Mouse (Mus musculus) liver, embryonic 14.5 days (tissue): ENCODE measurements around the gene Kank2. TPM values are rescaled to one million over a fixed set of nuclear protein-coding genes. Genes with fewer than 3 reads are reported as not detected.

Source experiments
- ATAC-seq: fragments of 200-750 bp; cut with Nextera tagmentation; 2 replicates; pipeline ENCODE4 v1.8.0; 2017; ENCODE audit warnings: moderate number of reproducible peaks, mild to moderate bottlenecking, moderate library complexity; ENCODE audit not compliant: insufficient read depth
- DNase-seq, 3 experiments: peaks; one replicate each; pipeline ENCODE4 v3.0.0-alpha.2; 2012 to 2013; ENCODE audit warnings: low read depth in 3 of 3, low spot score in 3 of 3
- H3K27ac ChIP-seq: fragments of 300-500 bp; sonication (generic); 2 replicates; pipeline ENCODE4 v1.5.1; 2014; ENCODE audit warnings: moderate library complexity, mild to moderate bottlenecking, control low read depth, inconsistent platforms
- H3K27me3 ChIP-seq: fragments of 300-500 bp; sonication (generic); 2 replicates; pipeline ENCODE4 v1.6.1; 2014; ENCODE audit warnings: mild to moderate bottlenecking, low read length, moderate library complexity; ENCODE audit not compliant: control insufficient read depth, insufficient read depth
- H3K36me3 ChIP-seq: fragments of 300-500 bp; sonication (generic); replicated peaks from 2 replicates; pipeline ENCODE4 v1.6.1; 2014; ENCODE audit warnings: low read depth; ENCODE audit not compliant: control insufficient read depth, insufficient read depth
- H3K4me1 ChIP-seq, 2 experiments: fragments of 200-500 bp in 1 of 2; fragments of 300-500 bp in 1 of 2; sonication (generic) in 1 of 2; replicated peaks; 2 replicates each; pipeline ENCODE4 v1.6.1; 2012 to 2014; ENCODE audit warnings: antibody characterized with exemption in 1 of 2, inconsistent platforms in 1 of 2, low read length in 1 of 2; ENCODE audit not compliant: control insufficient read depth in 2 of 2, insufficient read depth in 2 of 2
- H3K4me2 ChIP-seq: fragments of 300-500 bp; sonication (generic); 2 replicates; pipeline ENCODE4 v1.6.1; 2014; ENCODE audit warnings: low read depth, mild to moderate bottlenecking, control low read depth, moderate library complexity
- H3K4me3 ChIP-seq, 2 experiments: fragments of 200-500 bp in 1 of 2; fragments of 300-500 bp in 1 of 2; sonication (generic) in 1 of 2; 2 replicates each; pipeline ENCODE4 v1.5.1; 2012 to 2014; ENCODE audit warnings: low read depth in 2 of 2, low read length in 2 of 2, mild to moderate bottlenecking in 2 of 2, control low read depth in 1 of 2, inconsistent platforms in 1 of 2, moderate library complexity in 1 of 2; ENCODE audit not compliant: insufficient read depth in 1 of 2
- H3K9ac ChIP-seq: fragments of 300-500 bp; sonication (generic); replicated peaks from 2 replicates; pipeline ENCODE4 v1.6.1; 2014; ENCODE audit warnings: mild to moderate bottlenecking, control low read depth, moderate library complexity
- H3K9me3 ChIP-seq: fragments of 300-500 bp; sonication (generic); 2 replicates; pipeline ENCODE4 v1.6.1; 2016; ENCODE audit warnings: low read length, mixed read lengths; ENCODE audit not compliant: control insufficient read depth
- CTCF ChIP-seq: IDR thresholded peaks from 2 replicates; pipeline ENCODE4 v1.5.1; 2016; ENCODE audit warnings: antibody characterized with exemption, low read depth, control low read depth
- EP300 ChIP-seq: IDR thresholded peaks from 2 replicates; pipeline ENCODE4 v1.6.1; 2016; ENCODE audit warnings: antibody characterized with exemption, low read depth
- WGBS: fragments of 180-500 bp; shearing (Covaris S2); extraction: QIAGEN DNeasy Blood & Tissue Kit; methylation state at CpG from one replicate; pipeline ENCODE4 v1.1.7; 2014; ENCODE audit not compliant: insufficient replicate concordance; 5-methylcytosine and 5-hydroxymethylcytosine counted together
- polyA plus RNA-seq, 2 experiments: library from polyadenylated mRNA; depleted of rRNA in 1 of 2; stranded (reverse) in 1 of 2; unstranded in 1 of 2; fragments of >200 nt; fragmentation: Nextera tagmentation in 1 of 2; extraction: Ambion mirVana in 1 of 2; gene quantifications; 2 replicates each; pipeline versions ENCODE4 v1.2.1 to v1.2.3; 2012 to 2014

The Kank2 gene
- polyA plus RNA-seq, 2 experiments = 1.2 to 3.9 TPM

DNA sequence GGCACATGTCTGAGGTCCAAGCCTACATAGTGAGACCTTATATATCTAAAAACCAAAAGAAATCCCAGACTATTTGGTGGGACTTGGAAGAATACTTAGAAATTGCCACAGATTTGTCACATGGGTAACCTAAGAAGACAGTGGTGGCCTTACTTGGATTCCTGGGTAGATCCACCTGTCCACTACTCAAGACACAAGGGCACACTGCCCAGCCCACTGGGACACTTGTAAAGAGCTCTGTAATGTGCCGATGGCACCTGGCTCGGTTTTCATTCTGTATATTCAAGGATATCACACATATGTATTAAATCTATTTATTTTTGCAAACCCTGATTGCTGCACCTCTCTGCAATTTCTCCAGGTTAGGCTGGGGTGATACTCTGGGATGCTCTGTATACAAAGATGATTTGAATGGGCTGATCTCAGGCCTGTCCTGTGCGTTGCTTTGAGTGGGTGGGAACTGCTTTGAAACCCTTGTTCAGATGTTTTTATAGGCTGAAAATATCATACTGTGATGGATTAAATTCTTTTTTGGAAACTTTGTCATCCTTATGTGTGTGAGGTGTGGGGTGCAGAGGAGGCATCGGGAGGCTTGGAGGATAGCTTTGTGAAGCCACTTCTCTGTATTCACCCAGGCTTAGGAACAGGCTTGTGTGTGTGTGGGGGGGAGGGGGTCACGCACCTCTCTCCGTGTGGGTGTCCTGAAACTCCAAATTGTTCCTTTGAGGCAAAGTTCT lies 49.0 kb downstream of the Kank2 start:
- Histone ChIP-seq H3K9ac (no peak overlapping the region), H3K4me3 (no peak overlapping the region), H3K27me3 (no peaks in the 10 kb centered on the region), H3K4me1 (no peaks in the 10 kb centered on the region), H3K36me3 (peaks cover 27% of the 10 kb centered on the region), H3K9me3 (no peaks in the 10 kb centered on the region), H3K27ac (no peak overlapping the region), H3K4me2 (no peak overlapping the region)
- DNase-seq (no peak), ATAC-seq (no peak)
- TF ChIP-seq CTCF (no peak), EP300 (no peak)
- 72% methylated on average over 6 of the region's 6 CpGs for WGBS

DNA sequence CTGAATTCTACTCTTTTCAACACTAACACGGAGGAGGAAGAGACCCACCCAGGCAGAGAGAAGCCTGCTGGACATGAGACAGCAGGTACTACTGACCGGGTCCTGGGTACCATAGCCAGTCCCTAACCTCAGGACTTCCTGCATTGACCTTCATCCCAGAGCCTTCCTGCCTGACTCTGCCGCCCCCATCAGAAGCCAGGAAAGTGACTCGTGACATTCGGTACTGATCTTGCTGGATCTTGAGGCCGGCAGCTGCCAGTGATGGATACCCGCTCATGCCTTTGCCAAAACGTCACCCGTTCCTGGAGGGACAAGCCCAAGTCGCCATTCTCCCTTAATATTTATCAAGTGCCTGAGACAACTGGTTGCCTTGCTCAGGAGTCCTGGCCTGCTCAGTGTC lies 50.1 kb downstream of the Kank2 start:
- whole genome bisulfite sequencing = 79% methylated on average over 10 of the region's 10 CpGs

DNA sequence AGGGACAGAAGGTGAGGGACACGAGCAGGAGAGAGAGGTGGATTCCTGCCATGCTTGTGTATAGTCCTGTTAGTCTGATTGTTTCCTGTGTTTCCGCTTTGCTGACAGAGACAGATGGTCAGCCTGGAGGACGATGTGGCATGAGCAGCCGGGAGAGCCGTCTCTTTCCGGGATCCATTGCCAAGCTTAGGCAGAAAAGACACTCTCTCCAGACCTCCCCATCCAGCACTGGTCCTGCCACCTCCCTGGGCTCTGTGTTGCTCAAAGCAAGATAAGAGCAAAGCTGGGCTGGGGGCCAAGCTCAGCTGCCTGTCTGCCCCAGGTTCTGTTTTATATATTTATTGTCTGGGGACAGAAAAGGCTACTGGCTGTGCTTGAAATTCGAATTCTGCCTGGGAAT lies 50.5 kb downstream of the Kank2 start:
- Histone ChIP-seq H3K4me2 (no peak overlapping the region), H3K27me3 (no peaks in the 10 kb centered on the region), H3K9me3 (no peaks in the 10 kb centered on the region), H3K4me1 (no peaks in the 10 kb centered on the region), H3K36me3 (peaks cover 33% of the 10 kb centered on the region), H3K4me3 (no peak overlapping the region), H3K27ac (no peak overlapping the region), H3K9ac (no peak overlapping the region)
- ATAC-seq = no peak
- DNase-seq = no peak
- WGBS = 64% methylated on average over 7 of the region's 7 CpGs
- TF ChIP-seq CTCF = no peak
- no peak for TF ChIP-seq EP300

More for the DNA sequence above, 50.1 kb downstream of the Kank2 start:
- H3K4me3 ChIP-seq = no peak overlapping the region
- no peak for DNase-seq
- H3K4me1 ChIP-seq = no peaks in the 10 kb centered on the region
- peaks cover 33% of the 10 kb centered on the region for H3K36me3 ChIP-seq
- H3K27me3 ChIP-seq = no peaks in the 10 kb centered on the region
- TF ChIP-seq CTCF (no peak), EP300 (no peak)
- H3K27ac ChIP-seq = no peak overlapping the region
- ATAC-seq = no peak
- no peak overlapping the region for H3K9ac ChIP-seq
- no peaks in the 10 kb centered on the region for H3K9me3 ChIP-seq
- H3K4me2 ChIP-seq = no peak overlapping the region

DNA sequence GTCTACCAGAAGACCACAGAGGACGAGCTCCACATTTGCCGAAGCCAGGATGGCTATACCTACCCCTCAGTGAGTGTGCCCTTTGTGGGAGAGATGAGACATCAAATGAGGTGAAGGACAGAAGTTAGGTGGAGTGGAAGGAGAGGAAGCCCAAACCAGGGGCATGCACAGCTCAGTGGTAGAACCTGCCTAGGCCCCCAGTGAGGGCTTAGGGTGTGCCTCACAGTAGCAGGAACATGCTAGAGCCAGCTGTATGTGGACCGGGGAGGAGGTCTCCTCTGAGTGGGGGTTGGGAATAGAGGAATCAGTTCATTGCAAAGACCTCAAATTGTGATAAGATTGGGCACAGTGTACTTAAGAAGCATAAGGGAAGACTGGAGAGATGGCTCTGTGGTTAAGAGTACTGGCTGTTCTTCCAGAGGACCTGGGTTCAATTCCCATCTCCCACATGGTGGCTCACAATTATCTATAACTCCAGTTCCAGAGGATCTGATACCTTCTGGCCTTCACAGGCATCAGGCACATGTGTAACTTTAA lies 51.2 kb downstream of the Kank2 start:
- no peak overlapping the region for H3K9ac ChIP-seq
- H3K4me1 ChIP-seq = peaks cover 0 to under 1% of the 10 kb centered on the region in 2 experiments; a peak in 2 of 4 replicates
- WGBS = 70% methylated on average over 3 of the region's 3 CpGs
- no peaks in the 10 kb centered on the region for H3K9me3 ChIP-seq
- no peak for TF ChIP-seq CTCF
- TF ChIP-seq EP300 = no peak
- H3K4me3 ChIP-seq = no peak overlapping the region
- H3K4me2 ChIP-seq = no peak overlapping the region
- ATAC-seq (no peak), DNase-seq (no peak)
- no peak overlapping the region for H3K27ac ChIP-seq
- H3K27me3 ChIP-seq = no peaks in the 10 kb centered on the region
- H3K36me3 ChIP-seq = peaks cover 36% of the 10 kb centered on the region

DNA sequence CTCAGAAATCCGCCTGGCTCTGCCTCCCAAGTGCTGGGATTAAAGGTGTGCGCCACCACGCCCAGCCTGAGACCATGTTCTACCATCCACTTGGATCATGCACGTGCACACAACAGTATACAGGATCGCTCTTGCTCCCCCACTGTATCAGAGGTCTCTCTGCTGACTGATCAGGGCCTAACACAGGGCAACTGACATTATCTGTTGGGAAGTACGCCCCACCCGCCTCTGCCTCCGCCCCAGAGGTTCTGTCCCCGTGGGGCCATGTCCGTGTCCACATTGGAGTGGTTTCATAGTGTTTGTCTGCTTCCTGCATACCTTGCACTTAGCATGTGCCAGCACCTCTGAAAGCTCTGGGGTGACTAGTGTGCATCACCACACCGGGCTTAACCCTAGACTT lies 57.0 kb downstream of the Kank2 start:
- Histone ChIP-seq H3K4me3 (no peak overlapping the region), H3K9ac (no peak overlapping the region), H3K36me3 (peaks cover 47% of the 10 kb centered on the region), H3K4me2 (peak overlapping the region; percentile 8; the same call in 1 of the 2 replicates), H3K27ac (peak overlapping the region; percentile 3), H3K27me3 (no peaks in the 10 kb centered on the region), H3K9me3 (no peaks in the 10 kb centered on the region), H3K4me1 (peaks cover 8 to 12% of the 10 kb centered on the region in 2 experiments)
- whole genome bisulfite sequencing = 45% methylated on average over 11 of the region's 11 CpGs
- ATAC-seq (peak; percentile 78), DNase-seq (no peak)
- TF ChIP-seq CTCF (no peak), EP300 (no peak)
